In genomic region chr7:100854137-100854814, GRCm38 (mm10) we compare ENCODE assay signal across 12 mouse cellular contexts. TPM values are rescaled to one million over a fixed set of nuclear protein-coding genes. Genes with fewer than 3 reads are reported as not detected.
DNase-seq lines count a peak whose midpoint lies in the region; ATAC-seq and TF ChIP-seq lines count a peak whose summit lies in the region.
"Had no signal": no experiment of that assay in that cellular context is flagged by ENCODE, and none has a peak within 500 bp of the region (broad histone marks: within the 10 kb centered on the region; RNA-seq: fewer than 3 reads in every experiment).

No protein-coding gene starts in this region.

- H3K4me2 ChIP-seq in heart, embryonic 11.5 days = no peak overlapping the region
- H3K4me2 ChIP-seq: forebrain, embryonic 12.5 days had no signal

- H3K27me3 ChIP-seq in heart, embryonic 11.5 days (ENCODE audit: control insufficient read depth, insufficient read depth, low read length) = no peaks in the 10 kb centered on the region
- no peaks in the 10 kb centered on the region for H3K27me3 ChIP-seq in spleen, adult 2 months (ENCODE audit: control insufficient read depth, insufficient read depth, low read length)
- H3K27me3 ChIP-seq: forebrain, embryonic 12.5 days had no signal

- H3K9me3 ChIP-seq in heart, embryonic 11.5 days (replicated peaks; ENCODE audit: control insufficient read depth, low read length) = no peaks in the 10 kb centered on the region
- H3K9me3 ChIP-seq: forebrain, embryonic 12.5 days had no signal

- 0 out of 2 replicates have a peak overlapping the region, but pooled peaks have one; percentile 8 for H3K9ac ChIP-seq in heart, embryonic 11.5 days (ENCODE audit: low read depth, low read length)
- H3K9ac ChIP-seq: forebrain, embryonic 12.5 days had no signal

- intact Hi-C loops in heart, postnatal 25 days (cut with DNase I) = no loop called here

- H3K4me3 ChIP-seq in heart, embryonic 11.5 days (ENCODE audit: low read depth, low read length) = no peak overlapping the region
- H3K4me3 ChIP-seq in spleen, adult 2 months (ENCODE audit: extremely low read depth, insufficient read depth, insufficient read length) = peak overlapping the region; percentile 38; the same call in 1 of the 2 replicates
- H3K4me3 ChIP-seq: forebrain, embryonic 12.5 days; left cerebral cortex, adult 2 months had no signal

- no peak for TF ChIP-seq POLR2A in spleen, adult 2 months (IDR thresholded peaks at IDR 0.05; ENCODE audit: low read depth, low read length)

- no peak for TF ChIP-seq CTCF in spleen, adult 2 months (IDR thresholded peaks at IDR 0.05; ENCODE audit: extremely low read depth, insufficient read depth, insufficient read length, insufficient replicate concordance)

- 0 out of 2 replicates have a peak, but pooled peaks cover 2% of the 10 kb centered on the region for H3K36me3 ChIP-seq in heart, embryonic 11.5 days (ENCODE audit: control insufficient read depth, insufficient read depth, low read length)
- peaks cover 11% of the 10 kb centered on the region; the same call in 1 of the 2 replicates for H3K36me3 ChIP-seq in spleen, adult 2 months (ENCODE audit: control insufficient read depth, insufficient read depth, low read length)
- H3K36me3 ChIP-seq: forebrain, embryonic 12.5 days had no signal

- no peak overlapping the region for H3K27ac ChIP-seq in heart, embryonic 11.5 days (ENCODE audit: low read depth, low read length)
- peak overlapping the region; percentile 96 for H3K27ac ChIP-seq in spleen, adult 2 months (ENCODE audit: insufficient read depth, low read length)
- H3K27ac ChIP-seq: forebrain, embryonic 12.5 days; left cerebral cortex, adult 2 months had no signal

- ATAC-seq in heart, embryonic 11.5 days (replicated peaks; ENCODE audit: insufficient number of reproducible peaks, low FRiP score, low TSS enrichment) = no peak
- ATAC-seq in activated CD4-positive, CD25-positive, alpha-beta regulatory T cell, adult 4 months = no peak
- ATAC-seq in cerebellum, adult (ENCODE audit: insufficient number of reproducible peaks, low FRiP score, low TSS enrichment) = no peak

- 43% methylated on average over 6 of the region's 6 CpGs for WGBS in heart, embryonic 11.5 days (ENCODE audit: insufficient replicate concordance)
- 27% methylated on average over 6 of the region's 6 CpGs for WGBS in spleen, adult 2 months

- no peak for DNase-seq in heart, postnatal 25 days (ENCODE audit: low spot score)
- no peak for DNase-seq in spleen, adult 2 months (ENCODE audit: low read depth in 1 of 2, low spot score in 2 of 2)
- DNase-seq in spleen, postnatal 14 days (ENCODE audit: low spot score in 2 of 2) = no peak
- DNase-seq in gastrocnemius, postnatal 25 days = peak; percentile 68
- DNase-seq in skeletal muscle tissue, adult 2 months (ENCODE audit: low read depth, low spot score) = peak; percentile 73
- DNase-seq: kidney, postnatal 10 days; lung, postnatal 10 days had no signal

- H3K4me1 ChIP-seq in heart, embryonic 11.5 days (ENCODE audit: control insufficient read depth, insufficient read depth, low read length) = peaks cover 34% of the 10 kb centered on the region
- peaks cover 56% of the 10 kb centered on the region; the same call in 1 of the 2 replicates for H3K4me1 ChIP-seq in spleen, adult 2 months (ENCODE audit: control insufficient read depth, insufficient read depth, insufficient read length)

RNA-seq across cellular contexts. Expression of gene Relt, which starts 9.0 kb away (rescaled TPM):
- polyA plus RNA-seq in heart, embryonic 11.5 days (2014; fragmentation: Nextera tagmentation; extraction: Ambion mirVana) = 2.3 and 3.0 TPM in 2 replicates
- total RNA-seq in heart, postnatal 25 days (2021) = 1 to 10 TPM; 2.4 to 3.0 TPM
- polyA plus RNA-seq in spleen, adult 2 months (2012; rRNA removed) = 79.2 and 97.8 TPM in 2 replicates
- total RNA-seq in gastrocnemius, postnatal 25 days (2021) = 10 to 100 TPM; 11.3 to 13.4 TPM
- polyA plus RNA-seq in activated CD4-positive, CD25-positive, alpha-beta regulatory T cell, adult 4 months (2017; shearing (Covaris generic)) = 10 to 100 TPM; 14.5 to 16.3 TPM

Comparison
In these comparisons a context has a peak if more than half of its experiments do, and no peak if none do; other contexts are left out.
1. DNase-seq: peak in gastrocnemius, postnatal 25 days (single experiment) and skeletal muscle tissue, adult 2 months (single experiment); none in heart, postnatal 25 days (single experiment), spleen, adult 2 months (0 of 2) and spleen, postnatal 14 days (0 of 2).